Mouse (Mus musculus): ENCODE data around the gene Phf1. TPM values are rescaled to one million over a fixed set of nuclear protein-coding genes. Genes with fewer than 3 reads are reported as not detected.

Phf1 gene
- 41.9 TPM for polyA plus RNA-seq (2015; fragmentation: Illumina TruSeq; extraction: RNeasy Lipid Tissue Mini Kit (QIAGEN cat#74804); ENCODE audit: insufficient read depth, low replicate concordance)

GRCm38 (mm10) chr17:26932839-26933398 lies at the start of gene Phf1:
Gene Phf1, plus strand, starts transcription at chr17:26933052.

GRCm38 (mm10) chr17:26916711-26917482 lies 16.0 kb upstream of the Phf1 start, which contains the start of gene Kifc5b:
Gene Kifc5b, plus strand, starts transcription at chr17:26917091.

GRCm38 (mm10) chr17:26939178-26939972 lies 6.5 kb downstream of the Phf1 start, which contains the start of gene Cuta:
Gene Cuta, minus strand, starts transcription at chr17:26939569.

GRCm38 (mm10) chr17:26941031-26941789 lies 8.4 kb downstream of the Phf1 start, which contains the start of gene Syngap1:
Gene Syngap1, plus strand, starts transcription at chr17:26941253.

GRCm38 (mm10) chr17:26972703-26973574 lies 40.1 kb downstream of the Phf1 start, which contains the start of gene Zbtb9:
Gene Zbtb9, plus strand, starts transcription at chr17:26973167.

Other genes with a start within 250 kb of the Phf1 start
- gene Crebrf, start 217.4 kb upstream of the Phf1 start, polyA plus RNA-seq (2015; fragmentation: Illumina TruSeq; extraction: RNeasy Lipid Tissue Mini Kit (QIAGEN cat#74804); ENCODE audit: insufficient read depth, low replicate concordance) = 61.7 TPM
- gene Bnip1, start 152.0 kb upstream of the Phf1 start, polyA plus RNA-seq (2015; fragmentation: Illumina TruSeq; extraction: RNeasy Lipid Tissue Mini Kit (QIAGEN cat#74804); ENCODE audit: insufficient read depth, low replicate concordance) = 46.1 TPM
- gene Nkx2-5, start 88.0 kb upstream of the Phf1 start, polyA plus RNA-seq (2015; fragmentation: Illumina TruSeq; extraction: RNeasy Lipid Tissue Mini Kit (QIAGEN cat#74804); ENCODE audit: insufficient read depth, low replicate concordance) = not detected
- 2.3 TPM for gene Kifc5b, start 16.0 kb upstream of the Phf1 start, polyA plus RNA-seq (2015; fragmentation: Illumina TruSeq; extraction: RNeasy Lipid Tissue Mini Kit (QIAGEN cat#74804); ENCODE audit: insufficient read depth, low replicate concordance)
- gene Cuta, start 6.5 kb downstream of the Phf1 start, polyA plus RNA-seq (2015; fragmentation: Illumina TruSeq; extraction: RNeasy Lipid Tissue Mini Kit (QIAGEN cat#74804); ENCODE audit: insufficient read depth, low replicate concordance) = 59.0 TPM
- gene Syngap1, start 8.2 kb downstream of the Phf1 start, polyA plus RNA-seq (2015; fragmentation: Illumina TruSeq; extraction: RNeasy Lipid Tissue Mini Kit (QIAGEN cat#74804); ENCODE audit: insufficient read depth, low replicate concordance) = 2.5 TPM
- gene Zbtb9, start 40.1 kb downstream of the Phf1 start, polyA plus RNA-seq (2015; fragmentation: Illumina TruSeq; extraction: RNeasy Lipid Tissue Mini Kit (QIAGEN cat#74804); ENCODE audit: insufficient read depth, low replicate concordance) = 29.6 TPM
- 23.5 TPM for gene Bak1, start 96.0 kb downstream of the Phf1 start, polyA plus RNA-seq (2015; fragmentation: Illumina TruSeq; extraction: RNeasy Lipid Tissue Mini Kit (QIAGEN cat#74804); ENCODE audit: insufficient read depth, low replicate concordance)
- gene Itpr3, start 124.3 kb downstream of the Phf1 start, polyA plus RNA-seq (2015; fragmentation: Illumina TruSeq; extraction: RNeasy Lipid Tissue Mini Kit (QIAGEN cat#74804); ENCODE audit: insufficient read depth, low replicate concordance) = 19.6 TPM
- 41.2 TPM for gene Uqcc2, start 200.9 kb downstream of the Phf1 start, polyA plus RNA-seq (2015; fragmentation: Illumina TruSeq; extraction: RNeasy Lipid Tissue Mini Kit (QIAGEN cat#74804); ENCODE audit: insufficient read depth, low replicate concordance)
- 0.44 TPM for gene Ip6k3, start 234.7 kb downstream of the Phf1 start, polyA plus RNA-seq (2015; fragmentation: Illumina TruSeq; extraction: RNeasy Lipid Tissue Mini Kit (QIAGEN cat#74804); ENCODE audit: insufficient read depth, low replicate concordance)